Mouse (Mus musculus): ENCODE results near the gene Ctrc. TPM values are rescaled to one million over a fixed set of nuclear protein-coding genes. Genes with fewer than 3 reads are reported as not detected.

The Ctrc gene
- polyA plus RNA-seq (2015; fragmentation: Nextera tagmentation; extraction: Ambion mirVana): not detected in 2 replicates

DNA sequence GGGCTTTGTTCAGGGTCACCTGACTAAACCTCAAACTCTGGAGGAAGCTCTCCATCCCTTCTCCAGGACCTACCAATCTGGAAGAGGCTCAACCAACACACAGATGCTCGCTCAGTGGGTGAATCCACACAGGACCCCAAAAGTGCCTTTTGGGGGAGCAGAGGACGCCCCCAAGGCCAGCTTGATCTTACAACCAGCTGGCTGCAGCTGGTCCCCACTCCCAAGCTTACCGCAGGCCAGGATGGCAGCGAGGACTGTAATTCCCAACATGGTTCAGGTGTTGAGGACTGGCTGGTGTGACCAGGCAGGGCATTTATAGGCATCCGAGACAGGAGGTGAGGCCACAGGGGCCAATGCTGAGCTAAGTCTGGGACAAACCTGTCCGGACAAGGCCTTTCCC, at the start of gene Ctrc:
Gene Ctrc, minus strand, starts transcription at position 361 of the 400 bp plus-strand sequence.
- H3K9ac ChIP-seq (replicated peaks): no peak within 1 kb of the TSS
- ATAC-seq: no peak
- WGBS (ENCODE audit: insufficient replicate concordance): 77% methylated on average over 6 of the region's 6 CpGs

GRCm38 (mm10) chr4:141895772-141896171, 49.6 kb upstream of the Ctrc start:
- H3K27ac ChIP-seq (ENCODE audit: low read depth): no peak overlapping the region
- no peak overlapping the region for H3K4me2 ChIP-seq (ENCODE audit: low read depth, low read length)
- no peaks in the 10 kb centered on the region for H3K36me3 ChIP-seq (replicated peaks; ENCODE audit: insufficient read depth, low read length)

More for the DNA sequence above, at the start of gene Ctrc:
- Histone ChIP-seq H3K27ac (ENCODE audit: low read depth) (no peak within 1 kb of the TSS), H3K27me3 (ENCODE audit: insufficient read depth, low read length) (no peaks in the 10 kb centered on the region), H3K4me3 (ENCODE audit: low read depth, low read length) (no peak within 1 kb of the TSS), H3K36me3 (replicated peaks; ENCODE audit: insufficient read depth, low read length) (no peaks in the 10 kb centered on the region), H3K4me2 (ENCODE audit: low read depth, low read length) (no peak within 1 kb of the TSS), H3K9me3 (ENCODE audit: low read length) (no peaks in the 10 kb centered on the region), H3K4me1 (ENCODE audit: insufficient read depth) (no peaks in the 10 kb centered on the region)
- no peak for DNase-seq
- TF ChIP-seq EP300 (IDR thresholded peaks at IDR 0.05; ENCODE audit: low read depth): no peak
- no peak for TF ChIP-seq CTCF (IDR thresholded peaks at IDR 0.05; ENCODE audit: low read depth)

DNA sequence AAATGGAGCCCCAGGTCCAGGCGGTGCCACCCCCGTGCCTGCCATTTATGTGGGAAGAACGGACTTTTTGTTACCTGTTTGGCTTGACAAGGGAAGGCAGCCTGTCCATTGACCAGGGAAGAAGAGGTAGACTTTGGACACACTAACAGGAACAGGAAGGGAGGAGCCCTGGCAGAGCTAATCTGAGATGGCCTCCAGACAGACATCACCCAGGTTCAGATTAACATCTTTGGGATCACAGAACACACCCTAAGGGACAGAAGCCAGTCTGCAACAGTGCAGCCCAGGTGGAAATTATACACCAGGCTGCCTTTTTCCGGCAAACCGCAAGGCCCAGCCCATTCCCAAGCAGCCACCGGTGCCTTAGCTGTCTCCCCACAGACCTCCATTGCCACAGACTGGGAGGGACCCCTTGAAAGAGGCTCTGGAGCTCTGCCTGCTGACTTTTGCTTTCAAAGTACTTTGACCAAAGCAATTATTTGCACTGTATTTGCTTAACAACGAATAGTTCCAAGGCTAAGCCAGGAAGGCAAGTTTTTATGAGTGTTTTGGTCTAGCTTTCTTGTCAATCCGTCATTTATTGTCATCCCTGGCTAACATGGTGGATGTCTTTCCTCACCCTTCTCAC, 47.1 kb upstream of the Ctrc start:
- H3K36me3 ChIP-seq (replicated peaks; ENCODE audit: insufficient read depth, low read length): no peaks in the 10 kb centered on the region
- WGBS (ENCODE audit: insufficient replicate concordance): 76% methylated on average over 8 of the region's 8 CpGs
- DNase-seq (no peak), ATAC-seq (0 out of 2 replicates have a peak, but pooled peaks have one; percentile 25)
- H3K27ac ChIP-seq (ENCODE audit: low read depth): no peak overlapping the region
- no peaks in the 10 kb centered on the region for H3K27me3 ChIP-seq (ENCODE audit: insufficient read depth, low read length)
- no peak overlapping the region for H3K9ac ChIP-seq (replicated peaks)
- TF ChIP-seq EP300 (IDR thresholded peaks at IDR 0.05; ENCODE audit: low read depth) (no peak), CTCF (IDR thresholded peaks at IDR 0.05; ENCODE audit: low read depth) (no peak)
- H3K4me2 ChIP-seq (ENCODE audit: low read depth, low read length): no peak overlapping the region
- H3K4me1 ChIP-seq (ENCODE audit: insufficient read depth): no peaks in the 10 kb centered on the region
- H3K9me3 ChIP-seq (ENCODE audit: low read length): no peaks in the 10 kb centered on the region
- no peak overlapping the region for H3K4me3 ChIP-seq (ENCODE audit: low read depth, low read length)

More at GRCm38 (mm10) chr4:141895772-141896171, 49.6 kb upstream of the Ctrc start:
- Histone ChIP-seq H3K4me3 (ENCODE audit: low read depth, low read length) (no peak overlapping the region), H3K4me1 (ENCODE audit: insufficient read depth) (no peaks in the 10 kb centered on the region), H3K27me3 (ENCODE audit: insufficient read depth, low read length) (no peaks in the 10 kb centered on the region), H3K9ac (replicated peaks) (no peak overlapping the region), H3K9me3 (ENCODE audit: low read length) (no peaks in the 10 kb centered on the region)
- DNase-seq (no peak), ATAC-seq (no peak)
- TF ChIP-seq EP300 (IDR thresholded peaks at IDR 0.05; ENCODE audit: low read depth) (no peak), CTCF (IDR thresholded peaks at IDR 0.05; ENCODE audit: low read depth) (no peak)
- WGBS (ENCODE audit: insufficient replicate concordance): 32% methylated on average over 12 of the region's 12 CpGs

GRCm38 (mm10) chr4:141886385-141886968, 40.3 kb upstream of the Ctrc start:
- 36% methylated on average over 6 of the region's 6 CpGs for WGBS (ENCODE audit: insufficient replicate concordance)
- Histone ChIP-seq H3K4me3 (ENCODE audit: low read depth, low read length) (no peak overlapping the region), H3K4me1 (ENCODE audit: insufficient read depth) (no peaks in the 10 kb centered on the region), H3K4me2 (ENCODE audit: low read depth, low read length) (no peak overlapping the region), H3K9ac (replicated peaks) (no peak overlapping the region), H3K9me3 (ENCODE audit: low read length) (no peaks in the 10 kb centered on the region), H3K27ac (ENCODE audit: low read depth) (no peak overlapping the region), H3K27me3 (ENCODE audit: insufficient read depth, low read length) (no peaks in the 10 kb centered on the region), H3K36me3 (replicated peaks; ENCODE audit: insufficient read depth, low read length) (no peaks in the 10 kb centered on the region)
- ATAC-seq (peak; percentile 47), DNase-seq (no peak)
- TF ChIP-seq CTCF (IDR thresholded peaks at IDR 0.05; ENCODE audit: low read depth): no peak
- no peak for TF ChIP-seq EP300 (IDR thresholded peaks at IDR 0.05; ENCODE audit: low read depth)

DNA sequence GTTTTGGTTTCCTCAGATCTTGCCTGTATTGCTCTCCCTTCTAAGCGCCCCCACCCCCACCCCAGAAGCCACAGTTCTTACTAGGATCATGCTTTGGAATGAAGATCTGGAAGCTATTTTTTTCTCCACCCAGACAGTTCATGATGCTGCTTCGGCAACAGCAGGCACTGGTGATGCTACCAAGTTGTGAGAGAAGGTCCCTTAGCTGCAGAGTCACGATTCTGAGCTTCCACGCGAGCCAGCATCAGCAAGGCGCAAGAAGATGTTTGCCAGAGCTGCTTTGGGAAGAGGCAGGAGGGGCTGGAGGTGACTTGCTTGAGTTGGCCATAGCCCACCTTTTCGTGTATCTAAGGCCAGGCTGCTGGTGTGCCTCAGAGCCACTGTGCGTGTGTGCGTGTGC, 39.3 kb upstream of the Ctrc start:
- DNase-seq (no peak), ATAC-seq (no peak)
- 65% methylated on average over 9 of the region's 9 CpGs for WGBS (ENCODE audit: insufficient replicate concordance)
- Histone ChIP-seq H3K27me3 (ENCODE audit: insufficient read depth, low read length) (no peaks in the 10 kb centered on the region), H3K9me3 (ENCODE audit: low read length) (no peaks in the 10 kb centered on the region), H3K36me3 (replicated peaks; ENCODE audit: insufficient read depth, low read length) (no peaks in the 10 kb centered on the region), H3K27ac (ENCODE audit: low read depth) (no peak overlapping the region), H3K9ac (replicated peaks) (no peak overlapping the region), H3K4me3 (ENCODE audit: low read depth, low read length) (no peak overlapping the region), H3K4me2 (ENCODE audit: low read depth, low read length) (no peak overlapping the region), H3K4me1 (ENCODE audit: insufficient read depth) (no peaks in the 10 kb centered on the region)
- TF ChIP-seq CTCF (IDR thresholded peaks at IDR 0.05; ENCODE audit: low read depth): no peak
- TF ChIP-seq EP300 (IDR thresholded peaks at IDR 0.05; ENCODE audit: low read depth): no peak

DNA sequence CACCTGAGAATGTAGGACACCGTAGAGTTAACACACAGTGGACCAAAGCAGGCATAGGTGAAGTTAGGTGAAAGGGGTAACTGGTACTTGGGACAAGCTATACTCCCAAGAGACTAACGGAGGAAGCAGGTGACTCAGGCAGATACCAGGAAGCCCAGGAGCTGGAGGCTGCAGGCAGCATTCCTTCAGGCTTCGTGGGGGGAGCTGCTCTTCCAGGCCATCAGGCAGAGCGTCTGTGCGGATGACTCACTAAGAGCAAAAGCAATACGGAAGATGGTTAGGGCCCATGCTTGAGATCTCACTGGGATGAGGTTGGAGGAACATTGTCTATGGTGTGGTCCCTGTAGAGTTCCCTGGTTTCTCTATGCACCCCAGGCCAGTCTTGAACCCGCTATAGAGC, 36.7 kb upstream of the Ctrc start:
- no peak overlapping the region for H3K9ac ChIP-seq (replicated peaks)
- H3K9me3 ChIP-seq (ENCODE audit: low read length): no peaks in the 10 kb centered on the region
- H3K27ac ChIP-seq (ENCODE audit: low read depth): no peak overlapping the region
- ATAC-seq: no peak
- H3K4me2 ChIP-seq (ENCODE audit: low read depth, low read length): no peak overlapping the region
- H3K4me3 ChIP-seq (ENCODE audit: low read depth, low read length): no peak overlapping the region
- no peaks in the 10 kb centered on the region for H3K36me3 ChIP-seq (replicated peaks; ENCODE audit: insufficient read depth, low read length)
- peaks cover 8% of the 10 kb centered on the region; the same call in 1 of the 2 replicates for H3K27me3 ChIP-seq (ENCODE audit: insufficient read depth, low read length)
- no peaks in the 10 kb centered on the region for H3K4me1 ChIP-seq (ENCODE audit: insufficient read depth)
- TF ChIP-seq CTCF (IDR thresholded peaks at IDR 0.05; ENCODE audit: low read depth) (no peak), EP300 (IDR thresholded peaks at IDR 0.05; ENCODE audit: low read depth) (no peak)
- DNase-seq: no peak
- WGBS (ENCODE audit: insufficient replicate concordance): 80% methylated on average over 7 of the region's 7 CpGs
